Mouse (Mus musculus): ENCODE results near the gene Slc25a47.

- TF ChIP-seq CTCF (IDR thresholded peaks at IDR 0.05; ENCODE audit: borderline replicate concordance, control insufficient read depth, extremely low read depth, insufficient read depth, low read length, poor library complexity) (peak; percentile 67), POLR2A (IDR thresholded peaks at IDR 0.05; ENCODE audit: control insufficient read depth, extremely low read depth, insufficient read depth, low read length, poor library complexity) (peak; percentile 94)
These were observed 43.0 kb upstream of the Slc25a47 start, which contains the start of gene Yy1 for GRCm38 (mm10) chr12:108792546-108793452.

Data from thymus, adult 2 months (tissue).